Mouse (Mus musculus) spleen, adult 18-20 months (tissue): ENCODE measurements around the gene Enpp4.

Experiments
- DNase-seq, 2 experiments: peaks; one replicate each; pipeline ENCODE4 v3.0.0; 2022; ENCODE audit warnings: mixed read lengths in 2 of 2

Enpp4 gene

DNA sequence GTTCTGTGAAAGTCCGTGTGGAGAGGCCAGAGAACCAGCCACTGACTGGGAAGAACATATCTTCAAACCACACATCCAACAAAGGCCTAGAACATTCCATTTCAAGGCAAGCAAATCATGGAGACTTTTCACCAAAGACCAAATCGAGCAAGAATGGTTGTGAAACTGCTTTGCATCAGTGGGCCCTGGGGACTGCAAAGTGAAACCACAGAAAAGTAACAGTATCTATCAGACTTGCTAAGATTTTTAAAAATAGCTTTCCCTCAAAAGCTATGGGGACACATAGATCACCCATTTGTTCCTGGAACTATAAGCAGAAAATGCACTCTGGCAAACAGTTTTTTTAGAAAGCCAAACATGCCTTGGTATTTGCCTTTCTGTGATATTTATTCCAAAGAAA, 14.7 kb downstream of the Enpp4 start:
- no peak for DNase-seq

GRCm38 (mm10) chr17:44088226-44088625, 17.4 kb downstream of the Enpp4 start:
- no peak for DNase-seq

- no peak for DNase-seq
These were observed 22.5 kb downstream of the Enpp4 start for GRCm38 (mm10) chr17:44083156-44083555.

DNA sequence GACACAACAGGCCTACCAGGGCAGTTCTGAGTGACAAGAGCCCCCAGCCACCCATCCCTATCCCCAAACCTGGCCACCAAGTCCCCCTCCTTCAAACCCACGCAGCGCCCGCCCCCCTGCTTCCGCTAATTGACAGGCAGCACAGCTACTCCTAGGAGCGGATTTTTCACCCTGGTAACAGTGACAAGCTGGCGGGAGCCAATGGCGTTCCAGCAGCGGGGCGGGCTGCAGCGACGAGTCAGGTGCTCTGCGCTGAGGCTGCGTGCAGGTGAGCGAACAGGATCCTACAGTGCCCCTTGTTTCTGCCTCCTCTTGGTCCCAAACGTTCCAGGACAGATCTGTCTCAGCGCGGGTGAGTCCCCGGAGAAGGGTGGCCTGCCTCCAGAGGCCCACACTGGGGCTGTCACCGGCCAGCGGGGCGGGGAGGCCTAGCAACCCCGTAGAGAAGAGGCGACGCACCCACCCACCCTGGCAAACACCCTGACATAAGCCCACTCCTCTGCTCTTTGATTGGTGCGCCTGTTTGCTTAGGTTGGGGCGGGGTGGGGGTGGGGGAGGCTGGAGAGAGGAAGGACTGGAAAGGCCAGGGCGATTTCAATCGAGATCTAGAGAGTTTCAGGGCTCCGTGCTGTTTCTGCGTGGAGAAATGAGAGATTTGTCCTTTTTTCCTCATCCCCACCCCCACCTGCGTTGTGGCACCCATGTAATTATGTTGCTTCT, 26.8 kb downstream of the Enpp4 start, which contains the start of gene Enpp5:
Gene Enpp5, plus strand, starts transcription at position 183 of the 720 bp plus-strand sequence.
- peak; percentile 49 to 64 for DNase-seq

DNA sequence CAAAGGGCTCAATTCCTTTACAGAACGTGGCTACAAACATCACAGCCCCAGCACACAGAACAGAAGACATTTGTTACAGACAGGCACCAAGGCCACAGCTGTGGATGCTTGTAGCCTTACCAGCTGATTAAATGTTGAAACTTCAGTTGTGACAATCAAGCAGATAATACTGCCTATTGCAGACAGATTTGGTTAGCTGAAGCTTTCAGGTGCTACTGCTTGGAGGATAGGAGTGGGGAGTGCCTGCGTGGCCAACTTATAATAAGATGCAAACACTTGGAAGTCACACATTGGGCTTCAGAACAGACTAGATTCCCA, 27.8 kb downstream of the Enpp4 start:
- DNase-seq, result no peak

- no peak for DNase-seq
These were observed 28.3 kb downstream of the Enpp4 start for GRCm38 (mm10) chr17:44077146-44077842.

DNA sequence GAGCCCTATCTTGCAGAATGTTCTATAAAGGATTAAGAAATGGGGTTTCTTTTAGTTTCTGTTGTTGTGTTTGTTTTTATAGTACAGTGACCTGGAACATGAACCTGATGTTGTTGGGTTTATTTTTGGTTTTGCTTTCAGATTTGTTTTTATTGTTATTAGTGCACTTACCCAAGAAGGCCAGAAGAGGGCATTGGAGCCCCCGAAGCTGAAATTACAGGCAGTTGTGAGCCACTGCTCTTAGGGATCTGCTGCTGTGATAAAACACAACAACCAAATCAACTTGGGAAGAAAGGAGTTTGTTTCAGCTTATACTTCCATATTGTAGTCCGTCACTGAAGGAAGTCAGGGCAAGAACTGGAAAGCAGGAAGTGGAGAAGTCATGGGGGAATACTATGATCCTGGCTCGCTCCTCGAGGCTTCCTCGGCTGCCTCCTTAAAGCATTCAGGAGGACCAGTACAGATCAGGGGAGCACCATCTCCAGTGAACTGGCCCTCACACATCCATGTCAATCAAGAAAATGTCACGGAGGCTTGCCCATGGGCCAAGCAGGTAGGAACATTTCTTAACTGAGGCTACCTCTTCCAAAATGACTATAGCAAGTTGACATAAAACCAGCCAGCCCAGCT, 29.4 kb downstream of the Enpp4 start:
- no peak for DNase-seq

GRCm38 (mm10) chr17:44075601-44076000, 30.0 kb downstream of the Enpp4 start:
- no peak for DNase-seq

GRCm38 (mm10) chr17:44071680-44072079, 33.9 kb downstream of the Enpp4 start:
- DNase-seq, result no peak

DNA sequence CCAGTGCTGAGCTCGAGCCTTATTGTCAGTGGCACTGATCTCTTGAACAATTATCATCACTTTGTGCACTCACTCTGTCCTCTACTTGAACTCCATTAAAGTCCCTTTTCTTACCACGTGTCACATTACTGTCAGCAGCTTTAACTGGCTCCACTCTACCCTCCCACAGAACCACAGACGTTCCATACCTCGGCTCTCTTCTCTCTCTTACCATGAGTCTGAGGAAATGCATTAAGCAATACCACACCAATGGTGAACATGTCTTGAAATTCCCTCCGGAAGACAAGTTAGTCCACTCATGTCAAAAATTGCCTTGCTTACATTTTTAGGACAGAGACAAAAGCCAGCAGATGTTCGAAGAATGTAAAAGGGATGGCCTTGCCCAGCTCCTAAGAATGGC, 36.7 kb downstream of the Enpp4 start:
- DNase-seq, result no peak

DNA sequence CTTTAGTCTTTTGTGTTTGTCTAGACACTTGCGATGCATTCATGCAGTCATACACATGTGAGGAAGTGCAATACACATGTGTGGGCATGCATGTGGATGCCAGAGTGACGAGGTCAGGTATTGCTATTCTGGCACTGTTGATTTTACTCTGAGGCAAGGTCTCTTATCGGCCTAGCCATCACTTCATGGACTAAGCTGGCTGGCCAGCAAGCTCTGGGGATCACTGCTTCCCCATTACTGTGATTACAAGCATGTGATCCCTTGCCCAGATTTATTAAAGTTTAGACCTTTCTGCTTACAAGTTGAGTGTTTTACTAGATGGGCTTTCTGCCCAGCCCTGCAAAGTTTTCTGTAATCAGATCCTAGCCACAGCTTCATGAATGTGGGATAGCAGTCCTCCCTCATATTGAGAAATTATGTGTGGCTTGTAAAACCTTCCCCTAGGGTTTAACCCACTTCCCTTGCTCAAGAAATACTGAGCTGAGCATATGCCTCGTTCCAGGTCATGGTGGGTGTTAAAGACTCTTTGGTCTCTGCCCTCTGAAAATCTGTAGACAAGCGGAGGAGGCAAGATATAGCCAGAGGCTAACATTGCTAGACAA, 44.2 kb downstream of the Enpp4 start:
- DNase-seq, result no peak

DNA sequence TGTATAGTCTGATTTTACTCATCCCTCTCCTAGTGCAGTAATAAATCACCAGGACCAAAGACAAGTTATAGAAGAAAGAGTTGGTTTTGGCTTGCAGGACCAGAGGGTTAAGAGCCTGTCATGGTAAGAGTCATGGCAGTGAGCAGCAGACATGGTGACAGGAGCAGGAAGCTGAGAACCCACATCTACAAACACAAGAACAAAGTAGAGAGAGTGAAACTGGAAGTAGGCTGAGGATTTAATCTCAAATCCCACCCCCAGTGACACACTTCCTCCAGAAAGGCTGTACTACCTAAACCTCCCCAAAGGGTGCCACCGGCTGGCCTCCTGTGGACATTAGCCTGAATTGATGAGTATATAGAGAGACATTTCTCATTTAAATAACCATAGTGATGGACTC, 44.8 kb downstream of the Enpp4 start:
- DNase-seq, result no peak

DNA sequence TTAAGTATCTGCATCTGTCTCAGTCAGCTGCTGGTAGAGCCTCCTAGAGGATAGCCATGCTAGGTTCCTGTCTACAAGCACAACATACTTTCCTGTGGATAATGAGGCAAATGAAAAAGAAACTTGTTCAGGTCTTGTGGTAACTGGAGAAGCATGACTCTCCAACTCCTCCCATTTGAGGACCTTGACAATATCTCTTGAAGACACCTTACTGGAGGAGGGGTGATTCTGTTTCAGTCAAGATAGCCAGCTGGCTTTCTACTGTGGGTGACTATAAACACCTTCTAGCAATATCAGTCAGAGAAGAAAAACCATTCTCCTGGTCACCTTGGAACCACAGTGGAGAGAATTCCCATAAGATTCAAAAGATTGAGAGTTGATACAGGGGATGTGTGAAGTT, 47.5 kb downstream of the Enpp4 start:
- DNase-seq, result no peak

DNA sequence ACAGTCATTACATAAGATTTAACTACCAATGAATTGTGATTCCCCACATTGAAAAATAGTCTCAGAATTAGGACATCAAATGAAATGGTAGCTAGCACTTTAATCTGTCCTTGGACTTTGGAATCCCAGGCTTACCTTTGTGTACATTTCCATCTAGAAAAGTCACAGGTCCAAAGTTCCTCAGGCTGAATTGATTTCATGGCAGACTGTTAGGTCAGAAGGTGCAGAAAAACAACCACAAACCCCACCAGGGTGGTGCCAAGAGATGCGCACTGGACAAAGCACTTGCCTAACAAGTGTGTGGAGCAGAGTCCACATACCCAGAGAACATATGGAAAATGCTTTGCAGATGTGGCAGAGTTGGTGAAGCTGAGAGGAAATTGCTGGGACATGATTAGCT, 48.5 kb downstream of the Enpp4 start:
- DNase-seq, result no peak

DNA sequence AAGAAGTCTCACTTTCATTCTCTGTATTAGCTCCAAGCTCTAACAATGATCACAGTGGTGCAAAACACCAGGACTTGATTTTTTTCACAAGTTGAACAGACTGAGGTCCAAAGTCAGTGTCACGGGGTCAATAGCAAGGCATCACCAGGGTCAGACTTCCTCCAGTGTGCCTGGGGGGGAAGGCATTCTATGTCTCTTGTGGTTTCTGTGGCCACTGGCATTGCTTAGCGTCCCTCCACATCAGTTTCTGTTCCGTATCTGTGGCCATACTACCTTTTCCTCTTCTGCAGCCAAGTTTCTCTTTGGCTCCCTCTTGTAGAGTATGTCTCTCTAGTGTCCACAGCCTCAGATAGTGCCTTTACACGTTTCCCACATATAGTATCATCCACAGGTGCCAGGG, 52.2 kb downstream of the Enpp4 start:
- DNase-seq, result peak; percentile 18 to 24
